Mouse (Mus musculus) cortical plate, adult 2 months (tissue): ENCODE measurements around the gene Arhgap5.

Experiments
- CTCF ChIP-seq: fragments of 200-500 bp; IDR thresholded peaks from 2 replicates; pipeline ENCODE4 v1.5.1; 2011; ENCODE audit warnings: mild to moderate bottlenecking, control low read depth, low read length; ENCODE audit not compliant: insufficient read depth; ENCODE audit errors: extremely low read depth
- POLR2A ChIP-seq: fragments of 200-500 bp; IDR thresholded peaks from 2 replicates; pipeline ENCODE4 v1.6.1; 2011; ENCODE audit warnings: mild to moderate bottlenecking, low read length, control low read depth; ENCODE audit not compliant: insufficient read depth; ENCODE audit errors: extremely low read depth

- TF ChIP-seq CTCF = no peak
- TF ChIP-seq POLR2A = no peak
Measured at GRCm38 (mm10) chr12:52481969-52482550, 21.7 kb upstream of the Arhgap5 start.
